Mouse (Mus musculus) thymus, adult 2 months (tissue): ENCODE results near the gene Ror1.

Experiments used
- CTCF ChIP-seq: fragments of 200-500 bp; IDR thresholded peaks from 2 replicates; pipeline ENCODE4 v1.5.1; 2012; ENCODE audit warnings: mild to moderate bottlenecking, control low read depth, low read length, moderate library complexity, borderline replicate concordance; ENCODE audit not compliant: control insufficient read depth, poor library complexity, insufficient read depth; ENCODE audit errors: extremely low read depth
- POLR2A ChIP-seq: fragments of 200-500 bp; IDR thresholded peaks from 2 replicates; pipeline ENCODE4 v1.6.1; 2012; ENCODE audit warnings: mild to moderate bottlenecking, low read length, control low read depth, moderate library complexity; ENCODE audit not compliant: control insufficient read depth, poor library complexity, insufficient read depth; ENCODE audit errors: extremely low read depth

DNA sequence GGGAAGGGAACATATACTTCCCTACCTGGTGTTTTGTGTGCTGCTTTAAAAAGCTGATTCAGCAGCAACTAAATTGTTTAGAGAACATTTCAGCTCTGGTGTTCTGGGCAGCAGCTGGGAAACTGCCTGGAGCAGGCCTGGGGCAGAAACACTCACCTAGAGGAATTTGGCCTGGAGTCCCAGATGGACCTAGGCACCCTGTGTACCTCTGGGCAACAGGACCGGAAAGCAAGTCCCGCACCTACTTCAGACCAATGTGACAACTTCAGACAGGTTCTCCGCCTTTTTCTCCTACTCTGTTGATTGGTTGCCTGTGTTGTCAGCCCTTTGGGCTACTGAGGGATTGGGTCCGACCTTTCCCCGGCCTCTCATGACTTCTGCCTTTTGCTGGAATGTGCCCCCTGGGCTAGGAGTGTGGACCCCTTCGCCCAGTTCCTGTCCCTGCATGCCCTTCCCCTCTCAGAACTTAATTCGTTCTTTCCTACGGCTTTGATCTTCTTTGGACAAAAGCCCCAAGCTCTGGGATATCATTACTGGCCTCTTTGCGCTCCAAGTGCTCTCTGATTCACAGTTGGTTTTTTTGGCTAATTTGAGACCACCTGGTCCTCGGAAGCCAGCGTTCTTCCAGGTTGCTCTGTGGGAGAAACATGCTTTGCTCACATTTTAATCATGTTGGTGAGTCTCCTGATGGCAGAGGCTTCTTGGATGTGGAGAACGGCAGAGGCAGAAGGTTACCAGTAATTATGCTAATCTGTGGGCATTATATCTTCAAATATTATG is 31.1 kb downstream of the Ror1 start:
- no peak for TF ChIP-seq CTCF
- no peak for TF ChIP-seq POLR2A
